Mouse (Mus musculus): Measurements from ENCODE around the gene Usp37.

The Usp37 gene

GRCm38 (mm10) chr1:74452611-74453045 lies 91.5 kb downstream of the Usp37 start:
- no peak for DNase-seq

GRCm38 (mm10) chr1:74444538-74444937 lies 99.5 kb downstream of the Usp37 start:
- DNase-seq, result no peak

GRCm38 (mm10) chr1:74439166-74439876 lies 104.8 kb downstream of the Usp37 start:
- no peak for DNase-seq

GRCm38 (mm10) chr1:74437702-74438427 lies 106.2 kb downstream of the Usp37 start:
- DNase-seq, result no peak

- peak; percentile 59 for DNase-seq
Measured at GRCm38 (mm10) chr1:74435563-74435962, 108.5 kb downstream of the Usp37 start.

GRCm38 (mm10) chr1:74434596-74434995 lies 109.5 kb downstream of the Usp37 start:
- no peak for DNase-seq

- peak; percentile 45 for DNase-seq
Measured at GRCm38 (mm10) chr1:74433220-74433619, 110.9 kb downstream of the Usp37 start.

GRCm38 (mm10) chr1:74425845-74426244 lies 118.2 kb downstream of the Usp37 start:
- no peak for DNase-seq

- no peak for DNase-seq
Measured at GRCm38 (mm10) chr1:74423147-74423546, 120.9 kb downstream of the Usp37 start.

- DNase-seq, result no peak
Measured at GRCm38 (mm10) chr1:74419440-74419794, 124.7 kb downstream of the Usp37 start.

GRCm38 (mm10) chr1:74418747-74419439 lies 125.2 kb downstream of the Usp37 start:
- no peak for DNase-seq

GRCm38 (mm10) chr1:74415143-74415542 lies 128.9 kb downstream of the Usp37 start:
- DNase-seq, result peak; percentile 76

- no peak for DNase-seq
Measured at GRCm38 (mm10) chr1:74412711-74413110, 131.4 kb downstream of the Usp37 start.

GRCm38 (mm10) chr1:74411753-74412325 lies 132.2 kb downstream of the Usp37 start:
- DNase-seq, result no peak

GRCm38 (mm10) chr1:74408589-74409504 lies 135.2 kb downstream of the Usp37 start, which contains the start of gene Vil1:
Gene Vil1, plus strand, starts transcription at chr1:74409376.
- no peak for DNase-seq

GRCm38 (mm10) chr1:74404206-74404605 lies 139.9 kb downstream of the Usp37 start:
- no peak for DNase-seq

GRCm38 (mm10) chr1:74401015-74401702 lies 142.9 kb downstream of the Usp37 start:
- peak; percentile 69 for DNase-seq

GRCm38 (mm10) chr1:74400531-74400930 lies 143.6 kb downstream of the Usp37 start:
- no peak for DNase-seq

- DNase-seq, result peak; percentile 81
Measured at GRCm38 (mm10) chr1:74397919-74398451, 146.1 kb downstream of the Usp37 start.

- DNase-seq, result peak; percentile 100
Measured at GRCm38 (mm10) chr1:74397268-74397918, 146.7 kb downstream of the Usp37 start.

Data from liver (tissue).